Mouse (Mus musculus) mesoderm, embryonic 11.5 days (tissue): ENCODE results near the gene Gkn1.

ENCODE experiments used
- DNase-seq: peaks from one replicate; pipeline ENCODE4 v3.0.0-alpha.2; 2012; ENCODE audit warnings: low read depth, low spot score

Gene Gkn1

GRCm38 (mm10) chr6:87326932-87327331 lies 23.8 kb downstream of the Gkn1 start:
- no peak for DNase-seq

- peak; percentile 26 for DNase-seq
Measured at GRCm38 (mm10) chr6:87323381-87323780, 27.4 kb downstream of the Gkn1 start.

DNA sequence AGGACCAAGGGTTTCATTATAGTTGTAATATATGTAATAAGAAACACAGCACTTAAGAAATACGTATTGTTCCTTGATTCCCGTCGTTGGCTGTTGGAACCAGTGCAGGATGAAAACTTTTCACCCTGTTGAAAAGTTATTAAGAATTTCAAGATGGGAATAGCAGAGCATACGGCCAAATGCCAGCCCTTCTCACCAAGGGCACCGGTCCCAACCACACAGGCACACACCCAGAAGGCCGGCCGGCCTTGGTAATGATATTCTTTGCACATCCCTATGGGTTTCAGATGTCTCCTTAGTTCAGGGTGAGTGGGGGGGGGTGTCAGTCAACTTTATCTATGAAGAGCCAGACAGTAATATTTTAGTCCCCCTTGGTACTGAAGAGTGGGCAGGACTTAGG lies 32.1 kb downstream of the Gkn1 start:
- no peak for DNase-seq

GRCm38 (mm10) chr6:87316966-87317365 lies 33.8 kb downstream of the Gkn1 start:
- DNase-seq, result no peak

- no peak for DNase-seq
Measured at GRCm38 (mm10) chr6:87312761-87313160, 38.0 kb downstream of the Gkn1 start.

DNA sequence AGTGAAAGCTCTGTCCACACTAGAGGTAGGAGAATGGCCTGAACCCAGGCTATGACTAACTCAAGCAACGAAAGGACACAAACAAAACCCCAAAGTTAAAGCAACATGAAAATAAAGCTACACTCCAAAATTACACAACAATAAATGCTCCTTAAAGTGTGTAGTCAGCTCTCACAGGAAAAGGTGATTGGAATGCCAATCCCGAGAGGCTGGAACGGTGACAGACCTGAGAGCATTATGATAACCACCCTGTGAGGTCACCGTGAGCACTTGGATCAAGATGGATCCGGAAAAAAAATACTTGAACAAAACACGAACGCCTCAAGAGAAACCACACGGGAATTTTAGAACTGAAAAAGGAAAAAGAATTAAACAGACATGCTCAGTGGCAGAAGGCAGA lies 46.3 kb downstream of the Gkn1 start:
- no peak for DNase-seq

GRCm38 (mm10) chr6:87302746-87303145 lies 48.0 kb downstream of the Gkn1 start:
- no peak for DNase-seq

DNA sequence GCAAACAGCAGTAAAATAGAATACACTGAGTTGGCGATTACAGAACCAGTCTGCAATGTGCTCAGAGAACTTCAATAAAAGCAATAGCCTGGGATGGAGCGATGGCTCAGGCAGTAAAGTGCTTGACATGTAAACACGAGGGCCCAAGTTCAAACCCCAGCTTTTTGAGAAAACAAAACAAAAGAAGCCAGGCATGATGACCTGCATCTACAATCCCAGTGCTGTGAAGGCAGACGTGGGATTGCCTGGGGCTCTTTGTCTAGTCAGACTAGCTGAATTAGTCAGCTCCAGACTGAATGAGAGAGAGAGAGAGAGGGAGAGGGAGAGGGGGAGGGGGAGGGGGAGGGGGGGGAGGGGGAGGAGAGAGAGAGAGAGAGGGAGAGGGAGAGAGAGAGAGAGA lies 48.8 kb downstream of the Gkn1 start:
- peak; percentile 23 for DNase-seq
